Mouse (Mus musculus) heart, adult 2 months (tissue): ENCODE results near the gene Zc3hav1.

ENCODE experiments used
- EP300 ChIP-seq: fragments of 200-500 bp; IDR thresholded peaks from 2 replicates; pipeline ENCODE4 v1.6.1; 2011; ENCODE audit warnings: low read depth, low read length, control low read depth; ENCODE audit not compliant: insufficient read depth
- POLR2A ChIP-seq: fragments of 200-500 bp; IDR thresholded peaks from 2 replicates; pipeline ENCODE4 v1.6.1; 2011; ENCODE audit warnings: mild to moderate bottlenecking, low read depth, low read length, control low read depth; ENCODE audit not compliant: insufficient read depth

DNA sequence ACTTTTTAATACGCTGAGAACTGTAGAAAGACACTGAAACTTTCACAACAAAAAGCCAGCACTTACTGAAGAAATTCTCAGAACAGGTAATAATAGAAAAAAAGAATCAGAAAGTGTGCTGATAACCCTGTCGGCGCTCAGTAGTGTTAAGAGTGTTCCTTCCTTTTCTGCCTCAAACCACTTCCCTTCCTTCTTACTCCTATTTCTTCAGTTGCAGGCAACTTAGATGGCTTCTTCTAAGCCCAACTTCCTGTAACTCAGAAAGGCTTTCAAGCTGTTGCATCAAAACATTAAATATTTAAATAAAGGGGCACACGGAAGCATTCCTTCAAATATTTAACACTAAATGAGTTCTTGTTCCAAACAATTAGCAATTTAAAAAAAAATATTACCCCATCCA, 2.5 kb downstream of the Zc3hav1 start:
- TF ChIP-seq EP300 = no peak
- TF ChIP-seq POLR2A = no peak
